Mouse (Mus musculus): ENCODE data around the gene Asgr2.
"Not testable (repeated sequence)": the region's sequence is repeated elsewhere in the genome, so short reads cannot be mapped to it uniquely, and the experiment has no call there.

Asgr2 gene

GRCm38 (mm10) chr11:70091986-70092783 lies at the start of gene Asgr2:
Asgr2 (plus strand) TSS chr11:70092644.
- DNase-seq (ENCODE audit: low spot score) = peak; percentile 55

- DNase-seq (ENCODE audit: low spot score) = no peak
Observed at GRCm38 (mm10) chr11:70043665-70044064, 48.8 kb upstream of the Asgr2 start.

- DNase-seq (ENCODE audit: low spot score) = no peak
Observed at GRCm38 (mm10) chr11:70045435-70045834, 47.0 kb upstream of the Asgr2 start.

- DNase-seq (ENCODE audit: low spot score) = no peak
Observed at GRCm38 (mm10) chr11:70049366-70049765, 43.1 kb upstream of the Asgr2 start.

- DNase-seq (ENCODE audit: low spot score) = peak; percentile 31
Observed at GRCm38 (mm10) chr11:70049816-70050215, 42.6 kb upstream of the Asgr2 start.

- DNase-seq (ENCODE audit: low spot score) = peak; percentile 14
Observed at GRCm38 (mm10) chr11:70053156-70053555, 39.3 kb upstream of the Asgr2 start.

- no peak for DNase-seq (ENCODE audit: low spot score)
Observed at GRCm38 (mm10) chr11:70053898-70054570, 38.4 kb upstream of the Asgr2 start, which contains the start of gene Asgr1. Asgr1 (plus strand) TSS chr11:70054085.

GRCm38 (mm10) chr11:70055618-70056214 lies 36.7 kb upstream of the Asgr2 start:
- peak; percentile 80 for DNase-seq (ENCODE audit: low spot score)

- no peak for DNase-seq (ENCODE audit: low spot score)
Observed at GRCm38 (mm10) chr11:70057805-70058204, 34.6 kb upstream of the Asgr2 start.

GRCm38 (mm10) chr11:70059930-70060329 lies 32.5 kb upstream of the Asgr2 start:
- no peak for DNase-seq (ENCODE audit: low spot score)

GRCm38 (mm10) chr11:70063053-70063452 lies 29.4 kb upstream of the Asgr2 start:
- DNase-seq (ENCODE audit: low spot score) = no peak

GRCm38 (mm10) chr11:70066701-70067100 lies 25.7 kb upstream of the Asgr2 start:
- DNase-seq (ENCODE audit: low spot score) = no peak

- no peak for DNase-seq (ENCODE audit: low spot score)
Observed at GRCm38 (mm10) chr11:70068245-70068644, 24.2 kb upstream of the Asgr2 start.

- DNase-seq (ENCODE audit: low spot score) = no peak
Observed at GRCm38 (mm10) chr11:70070057-70070456, 22.4 kb upstream of the Asgr2 start.

- DNase-seq (ENCODE audit: low spot score) = not testable (repeated sequence)
Observed at GRCm38 (mm10) chr11:70070603-70071002, 21.8 kb upstream of the Asgr2 start.

- DNase-seq (ENCODE audit: low spot score) = peak; percentile 94
Observed at GRCm38 (mm10) chr11:70074379-70075071, 17.9 kb upstream of the Asgr2 start.

GRCm38 (mm10) chr11:70075581-70075980 lies 16.9 kb upstream of the Asgr2 start:
- peak; percentile 54 for DNase-seq (ENCODE audit: low spot score)

- peak; percentile 87 for DNase-seq (ENCODE audit: low spot score)
Observed at GRCm38 (mm10) chr11:70077441-70077840, 15.0 kb upstream of the Asgr2 start.

- DNase-seq (ENCODE audit: low spot score) = peak; percentile 15
Observed at GRCm38 (mm10) chr11:70079175-70079574, 13.3 kb upstream of the Asgr2 start.

GRCm38 (mm10) chr11:70079928-70080327 lies 12.5 kb upstream of the Asgr2 start:
- DNase-seq (ENCODE audit: low spot score) = peak; percentile 30

- DNase-seq (ENCODE audit: low spot score) = no peak
Observed at GRCm38 (mm10) chr11:70080803-70081590, 11.4 kb upstream of the Asgr2 start.

Data from adipocyte (in vitro differentiated cells).